7 mouse cellular contexts compared by ENCODE assay signal in genomic region chr13:99412477-99413080, GRCm38 (mm10).
DNase-seq lines count a peak whose midpoint lies in the region; ATAC-seq lines count a peak whose summit lies in the region.

No protein-coding gene starts in this region.

- H3K4me1 ChIP-seq in heart, embryonic 14.5 days (ENCODE audit: control insufficient read depth in 2 of 2, insufficient read depth in 2 of 2, low read length in 2 of 2): peaks cover 11 to 28% of the 10 kb centered on the region in 2 experiments
- peaks cover 43% of the 10 kb centered on the region for H3K4me1 ChIP-seq in midbrain, embryonic 13.5 days (replicated peaks)

- H3K4me3 ChIP-seq in heart, embryonic 14.5 days (ENCODE audit: control insufficient read depth in 1 of 2, insufficient read depth in 1 of 2, low read depth in 1 of 2, low read length in 2 of 2): no peak overlapping the region
- H3K4me3 ChIP-seq in midbrain, embryonic 13.5 days (replicated peaks): no peak overlapping the region

- H3K9ac ChIP-seq in heart, embryonic 14.5 days (ENCODE audit: low read length): peak overlapping the region; percentile 42
- H3K9ac ChIP-seq in midbrain, embryonic 13.5 days (replicated peaks): 0 out of 2 replicates have a peak overlapping the region, but pooled peaks have one; percentile 11

- H3K9me3 ChIP-seq in heart, embryonic 14.5 days (ENCODE audit: control insufficient read depth, low read length): no peaks in the 10 kb centered on the region
- no peaks in the 10 kb centered on the region for H3K9me3 ChIP-seq in midbrain, embryonic 13.5 days

- 38% methylated on average over 11 of the region's 11 CpGs for WGBS in heart, embryonic 14.5 days
- WGBS in midbrain, embryonic 13.5 days: 39% methylated on average over 11 of the region's 11 CpGs

- ATAC-seq in common myeloid progenitor, adult 5-6 weeks (replicated peaks; ENCODE audit: low read depth, poor library complexity, severe bottlenecking): peak; percentile 89
- ATAC-seq in heart, embryonic 14.5 days (ENCODE audit: insufficient number of reproducible peaks, insufficient read depth, low FRiP score, low read depth): peak; percentile 33; the same call in 1 of the 2 replicates
- ATAC-seq in midbrain, embryonic 13.5 days: 0 out of 2 replicates have a peak, but pooled peaks have one; percentile 16

- no peaks in the 10 kb centered on the region for H3K27me3 ChIP-seq in heart, embryonic 14.5 days (ENCODE audit: control insufficient read depth, insufficient read depth, low read length)
- no peaks in the 10 kb centered on the region for H3K27me3 ChIP-seq in midbrain, embryonic 13.5 days

- H3K36me3 ChIP-seq in heart, embryonic 14.5 days (ENCODE audit: control insufficient read depth, insufficient read depth, low read length): peaks cover 78% of the 10 kb centered on the region
- H3K36me3 ChIP-seq in midbrain, embryonic 13.5 days: peaks cover 15% of the 10 kb centered on the region

- peak overlapping the region; percentile 32 for H3K4me2 ChIP-seq in heart, embryonic 14.5 days (ENCODE audit: low read length)
- no peak overlapping the region for H3K4me2 ChIP-seq in midbrain, embryonic 13.5 days (replicated peaks)

- peak overlapping the region; percentile 78 to 92 for H3K27ac ChIP-seq in heart, embryonic 14.5 days (replicated peaks in 1 of 2; ENCODE audit: control insufficient read depth in 1 of 2, insufficient read depth in 1 of 2, low read depth in 2 of 2, low read length in 2 of 2)
- peak overlapping the region; percentile 45 for H3K27ac ChIP-seq in midbrain, embryonic 13.5 days

- DNase-seq in thymus, postnatal 14 days: peak; percentile 22
- no peak for DNase-seq in thymus, postnatal 10 days (ENCODE audit: low spot score in 2 of 2)
- DNase-seq in kidney, postnatal 10 days: peak; percentile 67
- no peak for DNase-seq in frontal cortex, postnatal 25 days (ENCODE audit: low spot score in 2 of 2)

Comparison
In these comparisons a context has a peak if more than half of its experiments do, and no peak if none do; other contexts are left out.
1. DNase-seq: peak in thymus, postnatal 14 days (single experiment) and kidney, postnatal 10 days (single experiment); none in thymus, postnatal 10 days (0 of 2) and frontal cortex, postnatal 25 days (0 of 2).
2. ATAC-seq: peak in every context shown above with its lines; median percentile 89 in common myeloid progenitor, adult 5-6 weeks; 33 in heart, embryonic 14.5 days; 16 in midbrain, embryonic 13.5 days.